Mouse (Mus musculus) forebrain, embryonic 13.5 days (tissue): ENCODE results near the gene Shpk. TPM values are rescaled to one million over a fixed set of nuclear protein-coding genes. Genes with fewer than 3 reads are reported as not detected.

Experiments used
- ATAC-seq: fragments of 200-750 bp; cut with Nextera tagmentation; 2 replicates; pipeline ENCODE4 v1.8.0; 2017
- H3K27ac ChIP-seq: fragments of 300-500 bp; sonication (generic); 2 replicates; pipeline ENCODE4 v1.5.1; 2015; ENCODE audit warnings: inconsistent platforms, mild to moderate bottlenecking, moderate library complexity
- H3K27me3 ChIP-seq: fragments of 300-500 bp; sonication (generic); 2 replicates; pipeline ENCODE4 v1.6.1; 2015; ENCODE audit warnings: mild to moderate bottlenecking, inconsistent platforms
- H3K36me3 ChIP-seq: fragments of 300-500 bp; sonication (generic); 2 replicates; pipeline ENCODE4 v1.6.1; 2015; ENCODE audit warnings: mild to moderate bottlenecking, inconsistent platforms; ENCODE audit not compliant: poor library complexity, severe bottlenecking
- H3K4me1 ChIP-seq: fragments of 300-500 bp; sonication (generic); 2 replicates; pipeline ENCODE4 v1.6.1; 2015; ENCODE audit warnings: inconsistent platforms
- H3K4me2 ChIP-seq: fragments of 300-500 bp; sonication (generic); 2 replicates; pipeline ENCODE4 v1.6.1; 2015; ENCODE audit warnings: inconsistent platforms, mild to moderate bottlenecking, moderate library complexity
- H3K4me3 ChIP-seq: fragments of 300-500 bp; sonication (generic); 2 replicates; pipeline ENCODE4 v1.5.1; 2015; ENCODE audit warnings: mild to moderate bottlenecking, inconsistent platforms
- H3K9ac ChIP-seq: fragments of 300-500 bp; sonication (generic); 2 replicates; pipeline ENCODE4 v1.6.1; 2015; ENCODE audit warnings: mild to moderate bottlenecking, inconsistent platforms
- H3K9me3 ChIP-seq: fragments of 300-500 bp; sonication (generic); replicated peaks from 2 replicates; pipeline ENCODE4 v1.6.1; 2016; ENCODE audit warnings: inconsistent platforms
- WGBS: fragments of 180-500 bp; shearing (Covaris S2); methylation state at CpG from one replicate; pipeline ENCODE4 v1.1.7; 2015; 5-methylcytosine and 5-hydroxymethylcytosine counted together
- polyA plus RNA-seq: library from polyadenylated mRNA; unstranded; fragments of >200 nt; fragmentation: Nextera tagmentation; extraction: Ambion mirVana; gene quantifications from 2 replicates; pipeline ENCODE4 v1.2.1, GENCODE M21; 2015

Shpk gene
- polyA plus RNA-seq, 1 experiment from 2014 or later, result 1.2 TPM

GRCm38 (mm10) chr11:73235990-73236701 is 36.9 kb downstream of the Shpk start:
- H3K9me3 ChIP-seq, result no peaks in the 10 kb centered on the region
- no peak overlapping the region for H3K9ac ChIP-seq
- H3K4me2 ChIP-seq, result no peak overlapping the region
- no peak overlapping the region for H3K4me3 ChIP-seq
- H3K27ac ChIP-seq, result no peak overlapping the region
- no peaks in the 10 kb centered on the region for H3K27me3 ChIP-seq
- 43% methylated on average over 5 of the region's 5 CpGs for WGBS
- H3K4me1 ChIP-seq, result no peaks in the 10 kb centered on the region
- no peak for ATAC-seq
- H3K36me3 ChIP-seq, result no peaks in the 10 kb centered on the region

DNA sequence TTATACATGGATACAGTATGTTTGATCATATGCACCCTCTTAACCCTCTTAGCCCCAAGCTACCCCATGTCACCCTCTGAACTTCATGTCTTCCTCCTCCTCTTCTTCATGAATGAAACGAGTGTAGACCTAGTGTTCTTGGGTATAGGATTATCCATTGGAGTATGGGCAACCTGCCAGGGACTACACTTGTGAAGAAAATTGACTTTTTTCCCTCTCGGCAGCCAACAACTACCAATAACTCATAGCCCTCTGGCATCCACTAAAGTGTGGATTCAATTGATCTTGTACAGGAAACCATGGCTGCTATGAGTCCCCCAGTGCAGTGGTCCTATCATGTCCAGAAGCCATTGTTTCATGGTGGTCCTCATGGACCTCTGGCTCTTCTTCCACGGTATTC is 37.5 kb downstream of the Shpk start:
- Histone ChIP-seq H3K9ac (no peak overlapping the region), H3K9me3 (no peaks in the 10 kb centered on the region), H3K36me3 (no peaks in the 10 kb centered on the region), H3K4me2 (no peak overlapping the region), H3K4me3 (no peak overlapping the region), H3K27me3 (no peaks in the 10 kb centered on the region), H3K4me1 (no peaks in the 10 kb centered on the region), H3K27ac (no peak overlapping the region)
- WGBS, result 78% methylated on average over 3 of the region's 3 CpGs
- no peak for ATAC-seq

- Histone ChIP-seq H3K9ac (no peak overlapping the region), H3K4me2 (no peak overlapping the region), H3K9me3 (no peaks in the 10 kb centered on the region), H3K4me1 (no peaks in the 10 kb centered on the region), H3K36me3 (no peaks in the 10 kb centered on the region), H3K4me3 (no peak overlapping the region), H3K27me3 (no peaks in the 10 kb centered on the region), H3K27ac (no peak overlapping the region)
- ATAC-seq, result no peak
- 81% methylated on average over 6 of the region's 6 CpGs for WGBS
Observed at GRCm38 (mm10) chr11:73242199-73242598, 42.9 kb downstream of the Shpk start.

GRCm38 (mm10) chr11:73242777-73243176 is 43.5 kb downstream of the Shpk start:
- WGBS, result 82% methylated on average over 4 of the region's 4 CpGs
- ATAC-seq, result no peak
- Histone ChIP-seq H3K27me3 (no peaks in the 10 kb centered on the region), H3K9me3 (no peaks in the 10 kb centered on the region), H3K4me1 (no peaks in the 10 kb centered on the region), H3K36me3 (no peaks in the 10 kb centered on the region), H3K9ac (no peak overlapping the region), H3K4me2 (no peak overlapping the region), H3K27ac (no peak overlapping the region), H3K4me3 (no peak overlapping the region)

DNA sequence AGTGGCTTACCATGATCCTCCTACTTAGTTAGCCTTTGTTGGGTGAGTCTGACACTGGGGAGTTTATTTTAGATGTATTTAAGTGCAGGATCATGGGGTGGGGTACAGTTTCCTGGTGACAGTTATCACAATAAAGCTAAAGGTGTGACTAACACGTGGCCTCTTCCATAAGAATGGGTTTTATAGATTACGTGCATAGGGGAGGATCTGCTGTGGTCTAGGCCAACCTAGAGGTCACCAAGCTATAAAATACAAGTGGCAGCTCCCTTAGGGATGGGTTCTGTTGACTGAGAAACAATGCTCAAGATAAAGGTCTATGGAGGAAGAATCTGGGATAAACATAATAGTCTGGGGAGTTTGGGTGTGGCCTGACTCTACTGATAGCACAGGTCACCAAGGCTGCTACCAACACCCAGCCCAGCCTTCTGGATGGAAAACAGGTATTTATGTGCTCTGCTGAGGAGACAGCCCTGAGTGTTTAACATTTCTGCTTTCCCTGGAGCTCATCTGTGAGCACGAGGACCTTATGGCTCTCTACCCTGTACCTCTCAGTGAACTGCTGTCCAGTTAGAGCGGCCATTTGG is 58.2 kb downstream of the Shpk start:
- Histone ChIP-seq H3K36me3 (no peaks in the 10 kb centered on the region), H3K9me3 (no peaks in the 10 kb centered on the region), H3K4me3 (no peak overlapping the region), H3K9ac (no peak overlapping the region), H3K4me2 (no peak overlapping the region), H3K4me1 (no peaks in the 10 kb centered on the region), H3K27me3 (no peaks in the 10 kb centered on the region), H3K27ac (no peak overlapping the region)
- ATAC-seq, result no peak
- 80% methylated on average over 4 of the region's 4 CpGs for WGBS

DNA sequence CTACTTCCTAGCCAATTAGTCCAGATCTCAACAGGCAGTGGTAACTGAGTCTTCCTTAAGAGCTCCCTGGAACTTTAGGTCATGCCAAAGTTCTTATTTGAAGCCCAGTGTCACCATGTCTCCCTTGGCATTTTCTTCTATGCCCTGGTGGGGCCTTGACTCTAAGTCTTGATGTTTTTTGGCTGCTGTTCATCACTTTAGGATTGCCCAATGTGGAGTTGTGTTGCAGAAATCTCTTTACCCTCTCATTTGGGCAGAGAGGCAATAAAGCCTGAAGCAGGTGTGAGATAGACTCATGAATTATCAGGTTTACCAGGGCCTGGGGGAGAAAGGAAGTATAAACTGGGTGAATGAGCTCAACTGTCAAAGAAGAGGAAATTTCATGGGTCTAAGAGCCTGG is 59.4 kb downstream of the Shpk start:
- H3K4me3 ChIP-seq, result no peak overlapping the region
- no peak overlapping the region for H3K4me2 ChIP-seq
- no peaks in the 10 kb centered on the region for H3K27me3 ChIP-seq
- H3K4me1 ChIP-seq, result no peaks in the 10 kb centered on the region
- H3K36me3 ChIP-seq, result no peaks in the 10 kb centered on the region
- no peaks in the 10 kb centered on the region for H3K9me3 ChIP-seq
- no peak for ATAC-seq
- no peak overlapping the region for H3K27ac ChIP-seq
- H3K9ac ChIP-seq, result no peak overlapping the region

- H3K36me3 ChIP-seq, result no peaks in the 10 kb centered on the region
- WGBS, result 75% methylated on average over 3 of the region's 3 CpGs
- no peak overlapping the region for H3K9ac ChIP-seq
- no peaks in the 10 kb centered on the region for H3K9me3 ChIP-seq
- no peak overlapping the region for H3K27ac ChIP-seq
- ATAC-seq, result no peak
- no peaks in the 10 kb centered on the region for H3K4me1 ChIP-seq
- H3K4me2 ChIP-seq, result no peak overlapping the region
- H3K27me3 ChIP-seq, result no peaks in the 10 kb centered on the region
- H3K4me3 ChIP-seq, result no peak overlapping the region
Observed at GRCm38 (mm10) chr11:73260457-73260856, 61.2 kb downstream of the Shpk start.

- H3K4me1 ChIP-seq, result no peaks in the 10 kb centered on the region
- H3K27me3 ChIP-seq, result no peaks in the 10 kb centered on the region
- ATAC-seq, result no peak
- no peaks in the 10 kb centered on the region for H3K36me3 ChIP-seq
- H3K9ac ChIP-seq, result no peak overlapping the region
- H3K4me2 ChIP-seq, result no peak overlapping the region
- H3K9me3 ChIP-seq, result no peaks in the 10 kb centered on the region
- WGBS, result 93% methylated on average over 1 of the region's 1 CpGs
- H3K27ac ChIP-seq, result no peak overlapping the region
- no peak overlapping the region for H3K4me3 ChIP-seq
Observed at GRCm38 (mm10) chr11:73261385-73261784, 62.1 kb downstream of the Shpk start.

DNA sequence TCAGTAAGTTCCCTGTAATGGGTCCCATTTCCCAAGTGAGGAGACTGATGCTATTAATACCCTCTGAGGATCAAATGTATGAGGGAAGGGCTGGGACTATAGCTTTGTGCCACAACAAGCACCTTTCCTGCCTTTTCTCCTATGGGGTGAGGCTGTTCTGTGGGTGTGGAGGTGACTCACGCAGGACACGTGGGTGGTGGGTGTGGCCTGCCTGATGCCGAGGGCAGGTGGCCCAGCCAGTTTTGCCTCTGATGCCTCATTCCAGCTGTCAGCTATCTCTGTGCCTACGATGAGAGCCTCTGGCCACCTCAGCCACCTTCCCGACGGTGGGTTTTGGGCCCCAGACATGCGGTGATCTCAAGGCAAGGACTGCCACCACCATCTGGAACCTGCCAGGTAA is 68.0 kb downstream of the Shpk start, which contains the start of gene Trpv3:
Trpv3 (plus strand) TSS at position 122 of the 400 bp plus-strand sequence.
- Histone ChIP-seq H3K4me3 (no peak within 1 kb of the TSS), H3K27me3 (no peaks in the 10 kb centered on the region), H3K4me2 (no peak within 1 kb of the TSS), H3K9me3 (no peaks in the 10 kb centered on the region), H3K36me3 (no peaks in the 10 kb centered on the region), H3K4me1 (no peaks in the 10 kb centered on the region), H3K27ac (no peak within 1 kb of the TSS), H3K9ac (no peak within 1 kb of the TSS)
- 91% methylated on average over 7 of the region's 7 CpGs for WGBS
- ATAC-seq, result no peak

Other genes with a start within 250 kb of the Shpk start
- 0.40 and 0.47 TPM in 2 replicates for gene Atp2a3, start 238.3 kb upstream of the Shpk start, polyA plus RNA-seq
- 0.25 and 0.46 TPM in 2 replicates for gene P2rx1, start 200.4 kb upstream of the Shpk start, polyA plus RNA-seq
- 10.3 and 11.8 TPM in 2 replicates for gene Camkk1, start 180.5 kb upstream of the Shpk start, polyA plus RNA-seq
- 12.8 and 13.4 TPM in 2 replicates for gene Ncbp3, start 151.7 kb upstream of the Shpk start, polyA plus RNA-seq
- 0.27 and 0.29 TPM in 2 replicates for gene Itgae, start 108.9 kb upstream of the Shpk start, polyA plus RNA-seq
- 13.0 and 13.1 TPM in 2 replicates for gene Haspin, start 61.2 kb upstream of the Shpk start, polyA plus RNA-seq
- 0.26 and 0.30 TPM in 2 replicates for gene P2rx5, start 39.0 kb upstream of the Shpk start, polyA plus RNA-seq
- 133 and 136 TPM in 2 replicates for gene Emc6, start 22.4 kb upstream of the Shpk start, polyA plus RNA-seq
- 174 and 181 TPM in 2 replicates for gene Tax1bp3, start 22.4 kb upstream of the Shpk start, polyA plus RNA-seq
- 17.0 and 17.8 TPM in 2 replicates for gene Ctns, start 418 bp upstream of the Shpk start, polyA plus RNA-seq
- gene Trpv1, start 34.8 kb downstream of the Shpk start, polyA plus RNA-seq, result not detected in 2 replicates
- 0.04 TPM in 2 replicates for gene Trpv3, start 67.9 kb downstream of the Shpk start, polyA plus RNA-seq
- gene Aspa, start 130.1 kb downstream of the Shpk start, polyA plus RNA-seq, result not detected in 2 replicates
- not detected in 2 replicates for gene Gm49340, start 130.3 kb downstream of the Shpk start, polyA plus RNA-seq
- gene Spata22, start 130.3 kb downstream of the Shpk start, polyA plus RNA-seq, result not detected in 2 replicates
- gene Olfr20, start 151.3 kb downstream of the Shpk start, polyA plus RNA-seq, result not detected in 2 replicates
- not detected in 2 replicates for gene Olfr376, start 171.8 kb downstream of the Shpk start, polyA plus RNA-seq
- not detected in 2 replicates for gene Olfr1, start 200.2 kb downstream of the Shpk start, polyA plus RNA-seq
- gene Olfr378, start 229.0 kb downstream of the Shpk start, polyA plus RNA-seq, result not detected in 2 replicates